Mouse (Mus musculus) right cerebral cortex, postnatal 10 days (tissue): ENCODE measurements around the gene Ugt1a10.
"Not testable (repeated sequence)": the region's sequence is repeated elsewhere in the genome, so short reads cannot be mapped to it uniquely, and the experiment has no call there.

Experiments
- DNase-seq, 2 experiments: peaks; one replicate each; pipeline ENCODE4 v3.0.0; 2021; ENCODE audit warnings: low spot score in 2 of 2

Ugt1a10 gene

DNA sequence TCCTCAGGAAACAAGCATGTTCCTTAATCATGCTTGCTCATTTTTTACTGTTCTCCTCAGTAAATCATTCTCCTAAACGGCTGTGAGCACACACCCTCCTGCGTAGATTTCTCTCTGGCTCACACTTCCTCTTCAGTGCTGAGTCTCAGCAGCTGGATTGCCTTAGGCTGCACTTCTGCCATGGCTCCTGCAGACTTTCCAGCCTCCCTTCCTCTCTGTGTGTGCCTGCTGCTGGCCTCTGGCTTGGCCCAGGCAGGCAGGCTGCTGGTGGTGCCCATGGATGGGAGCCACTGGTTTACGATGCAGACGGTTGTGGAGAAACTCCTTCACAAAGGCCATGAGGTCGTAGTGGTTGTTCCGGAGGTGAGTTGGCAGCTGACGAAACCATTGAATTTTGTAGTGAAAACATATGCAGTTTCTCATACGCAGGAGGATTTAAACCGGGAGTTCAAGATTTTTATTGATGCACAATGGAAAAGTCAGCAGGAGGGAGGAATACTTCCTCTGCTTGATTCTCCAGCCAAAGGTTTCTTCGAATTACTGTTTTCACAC, 39.8 kb downstream of the Ugt1a10 start, which contains the start of gene Ugt1a7c:
Gene Ugt1a7c, plus strand, starts transcription at position 122 of the 552 bp plus-strand sequence.
- peak in 1 of 2 experiments; percentile 34 for DNase-seq

- not testable (repeated sequence) for DNase-seq
Observed at GRCm38 (mm10) chr1:88098546-88098945, 43.4 kb downstream of the Ugt1a10 start.

DNA sequence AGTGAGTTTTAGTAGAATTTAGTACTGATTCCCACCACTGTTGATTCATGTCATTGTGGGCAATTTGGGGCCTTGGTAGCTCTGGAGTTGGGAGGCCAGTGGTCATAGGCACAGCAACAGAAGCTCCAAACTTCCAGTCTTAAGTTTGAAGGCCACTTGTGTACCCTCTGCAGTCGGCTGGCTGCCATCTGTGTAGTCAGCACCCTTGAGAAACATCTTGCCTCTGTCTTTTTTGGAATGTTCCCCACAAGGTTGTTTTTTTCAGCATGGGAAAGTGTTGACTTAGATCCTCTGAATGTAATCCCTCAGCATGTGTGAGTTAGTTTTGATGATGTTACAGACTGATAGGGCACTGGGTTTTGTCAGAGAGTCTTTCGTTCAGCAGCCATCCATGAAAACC, 44.5 kb downstream of the Ugt1a10 start:
- not testable (repeated sequence) for DNase-seq

DNA sequence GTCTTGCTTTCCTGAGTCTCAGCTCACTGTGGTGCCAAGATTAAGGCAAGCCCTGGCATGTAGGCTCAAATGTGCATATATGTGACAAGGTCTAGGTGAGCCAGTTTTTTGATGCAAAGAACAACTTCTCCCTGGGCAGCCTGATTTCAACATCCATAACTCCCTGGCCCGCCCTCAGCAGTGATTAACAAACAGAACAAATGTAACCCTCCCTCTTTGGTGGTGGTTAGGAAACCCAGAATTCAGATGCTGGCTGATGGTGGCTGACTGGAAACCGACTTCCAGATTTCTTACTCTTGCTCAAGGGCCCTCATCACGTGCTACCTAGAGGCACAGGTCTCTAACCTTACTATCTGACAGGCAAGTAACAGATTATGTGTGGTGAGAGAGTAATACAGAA, 47.8 kb downstream of the Ugt1a10 start, which contains the start of gene Ugt1a6b:
Gene Ugt1a6b, plus strand, starts transcription at position 234 of the 400 bp plus-strand sequence.
- not testable (repeated sequence) for DNase-seq

DNA sequence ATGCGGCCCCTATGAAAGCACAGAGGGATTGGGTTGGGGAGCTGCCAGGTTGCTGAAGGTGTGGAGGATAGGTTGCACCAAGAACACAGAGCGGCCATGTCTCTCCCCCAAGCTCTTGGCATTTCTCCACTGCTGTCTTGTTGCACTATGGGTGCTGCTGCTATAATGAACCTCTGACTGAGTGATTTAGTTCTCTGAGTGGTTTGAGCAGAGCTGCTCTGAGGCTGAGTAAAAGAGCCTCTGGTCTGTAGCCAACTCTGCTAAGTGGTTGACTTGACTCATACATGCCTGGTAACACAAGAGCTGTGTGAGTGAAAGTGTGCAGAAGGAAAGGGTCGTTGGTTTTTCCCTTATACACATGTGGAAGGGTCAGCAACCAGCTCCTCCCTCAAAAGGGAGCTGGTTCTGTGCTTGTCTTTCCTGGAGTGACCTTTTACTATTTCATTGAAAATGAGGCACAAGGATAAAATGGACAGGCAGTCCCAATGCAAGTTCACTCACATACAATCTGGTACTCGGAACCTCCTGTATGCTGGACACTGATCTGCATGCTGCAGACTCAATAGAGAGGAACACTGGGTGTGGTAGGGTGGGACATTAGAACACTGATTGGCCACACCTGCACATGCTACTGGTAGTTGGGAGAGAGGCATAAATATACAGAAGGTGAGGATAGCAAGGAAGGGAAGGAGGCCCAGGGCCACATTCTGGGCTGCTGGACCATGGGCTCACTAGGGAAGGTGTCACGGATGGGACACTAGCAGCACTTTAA, 48.7 kb downstream of the Ugt1a10 start:
- DNase-seq = not testable (repeated sequence)

GRCm38 (mm10) chr1:88104667-88105430, 49.7 kb downstream of the Ugt1a10 start:
- no peak for DNase-seq

- no peak for DNase-seq
Observed at GRCm38 (mm10) chr1:88105656-88106055, 50.5 kb downstream of the Ugt1a10 start.

- DNase-seq = not testable (repeated sequence)
Observed at GRCm38 (mm10) chr1:88109027-88109557, 53.9 kb downstream of the Ugt1a10 start.

GRCm38 (mm10) chr1:88109604-88110003, 54.4 kb downstream of the Ugt1a10 start:
- not testable (repeated sequence) for DNase-seq

GRCm38 (mm10) chr1:88112769-88113168, 57.6 kb downstream of the Ugt1a10 start:
- DNase-seq = not testable (repeated sequence)

DNA sequence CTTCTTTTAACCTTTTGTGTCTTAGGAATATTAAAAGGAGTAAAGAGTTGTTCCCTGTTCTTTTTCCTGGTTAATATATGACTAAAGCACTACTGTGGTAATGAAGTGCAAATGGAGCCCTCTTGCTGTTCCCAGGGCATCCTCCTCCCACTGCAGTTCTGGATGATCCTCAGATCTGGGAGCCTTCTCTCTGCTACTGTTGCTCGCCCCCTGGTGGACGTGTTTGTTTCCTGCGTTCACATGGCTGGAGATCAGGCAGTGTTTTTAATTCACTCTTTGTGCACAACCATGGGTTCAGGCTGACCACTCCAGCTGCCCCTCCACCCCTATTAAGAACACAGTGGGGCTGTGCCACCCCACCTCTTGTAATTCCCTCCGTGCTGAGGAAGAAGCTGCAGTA, 65.4 kb downstream of the Ugt1a10 start:
- DNase-seq = not testable (repeated sequence)

DNA sequence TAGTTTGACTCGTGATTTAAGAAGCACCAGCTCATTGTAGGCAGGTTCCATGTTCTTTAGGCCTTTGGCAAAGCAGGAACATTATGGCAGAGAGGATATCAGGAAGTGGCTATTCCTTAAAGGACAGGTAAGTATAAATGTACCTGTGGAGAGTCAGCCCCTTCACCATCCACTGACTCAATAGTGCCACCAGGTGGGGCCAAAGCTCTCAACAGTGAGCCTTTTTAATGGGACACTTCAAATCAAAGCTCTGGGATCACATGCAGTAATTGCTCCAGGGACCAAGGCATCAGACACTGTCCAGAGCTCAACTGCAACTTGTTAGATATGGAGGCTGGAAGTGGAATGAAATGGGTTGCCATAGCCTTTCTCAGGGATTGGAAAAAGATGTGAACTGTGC, 66.3 kb downstream of the Ugt1a10 start:
- not testable (repeated sequence) for DNase-seq

DNA sequence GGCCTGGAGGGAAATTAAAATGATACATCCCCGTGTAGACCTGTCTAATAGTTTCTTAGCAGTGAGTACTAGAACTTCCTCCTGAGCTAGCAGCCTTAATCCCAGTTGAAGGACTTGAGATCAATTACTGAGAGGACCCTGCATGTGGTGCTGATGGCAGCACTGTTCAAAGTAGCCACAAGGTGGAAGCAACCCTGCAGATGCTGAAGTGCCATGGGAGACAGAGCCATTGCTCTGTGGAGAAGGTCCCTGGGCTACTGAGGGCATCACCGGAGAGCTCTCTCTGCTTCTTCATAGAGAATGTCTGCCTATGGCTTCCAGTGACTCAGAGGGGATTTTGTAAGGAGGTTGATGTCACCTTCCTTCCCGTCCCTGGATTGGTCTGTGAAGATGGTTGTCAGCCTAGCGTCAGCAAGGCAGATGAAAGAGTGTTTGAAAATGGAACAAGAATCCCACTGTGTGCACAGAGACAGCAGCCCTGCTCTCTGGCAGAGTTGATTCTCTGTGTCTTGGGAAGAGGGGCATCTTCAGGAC, 70.7 kb downstream of the Ugt1a10 start:
- DNase-seq = not testable (repeated sequence)

GRCm38 (mm10) chr1:88129091-88129490, 73.9 kb downstream of the Ugt1a10 start:
- not testable (repeated sequence) for DNase-seq

DNA sequence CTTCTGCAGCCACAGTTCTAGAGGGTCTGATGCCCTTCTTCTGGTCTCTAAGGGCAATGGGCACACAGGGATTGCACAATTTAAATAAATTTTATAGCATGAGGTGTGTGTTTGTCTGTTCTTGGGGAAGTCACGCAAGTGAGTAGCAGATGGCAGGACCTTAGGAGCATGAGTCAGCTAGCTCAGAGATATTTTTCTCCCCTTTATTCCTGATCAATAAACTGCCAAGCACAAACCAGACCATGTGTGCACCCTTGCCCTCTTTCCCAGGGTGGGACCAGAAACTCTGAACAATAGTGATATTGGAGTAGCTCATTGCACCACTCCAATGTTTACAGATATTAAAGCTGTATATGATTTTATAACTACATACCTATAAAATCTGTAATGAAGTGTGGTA, 75.0 kb downstream of the Ugt1a10 start:
- DNase-seq = not testable (repeated sequence)

- no peak for DNase-seq
Observed at GRCm38 (mm10) chr1:88133908-88134456, 78.8 kb downstream of the Ugt1a10 start.

DNA sequence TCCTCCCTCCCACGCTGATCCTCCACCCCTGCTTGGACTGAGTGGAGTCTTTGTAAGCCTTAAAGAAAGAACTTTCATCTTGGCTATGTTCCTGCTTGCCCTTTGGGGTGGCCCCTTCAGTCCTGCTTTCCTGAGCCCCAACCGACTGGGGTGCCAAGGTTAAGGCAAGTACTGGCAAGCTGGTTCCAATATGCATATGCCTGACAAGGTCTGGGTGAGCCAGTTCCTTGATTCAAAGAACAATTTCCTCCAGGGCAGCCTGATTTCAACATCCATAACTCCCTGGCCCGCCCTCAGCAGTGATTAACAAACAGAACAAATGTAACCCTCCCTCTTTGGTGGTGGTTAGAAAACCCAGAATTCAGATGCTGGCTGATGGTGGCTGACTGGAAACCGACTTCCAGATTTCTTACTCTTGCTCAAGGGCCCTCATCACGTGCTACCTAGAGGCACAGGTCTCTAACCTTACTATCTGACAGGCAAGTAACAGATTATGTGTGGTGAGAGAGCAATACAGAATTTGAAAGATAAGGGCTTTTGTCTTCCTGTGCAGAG, 79.3 kb downstream of the Ugt1a10 start, which contains the start of gene Ugt1a6a:
Gene Ugt1a6a, plus strand, starts transcription at position 353 of the 555 bp plus-strand sequence.
- DNase-seq = peak in 1 of 2 experiments; percentile 28

DNA sequence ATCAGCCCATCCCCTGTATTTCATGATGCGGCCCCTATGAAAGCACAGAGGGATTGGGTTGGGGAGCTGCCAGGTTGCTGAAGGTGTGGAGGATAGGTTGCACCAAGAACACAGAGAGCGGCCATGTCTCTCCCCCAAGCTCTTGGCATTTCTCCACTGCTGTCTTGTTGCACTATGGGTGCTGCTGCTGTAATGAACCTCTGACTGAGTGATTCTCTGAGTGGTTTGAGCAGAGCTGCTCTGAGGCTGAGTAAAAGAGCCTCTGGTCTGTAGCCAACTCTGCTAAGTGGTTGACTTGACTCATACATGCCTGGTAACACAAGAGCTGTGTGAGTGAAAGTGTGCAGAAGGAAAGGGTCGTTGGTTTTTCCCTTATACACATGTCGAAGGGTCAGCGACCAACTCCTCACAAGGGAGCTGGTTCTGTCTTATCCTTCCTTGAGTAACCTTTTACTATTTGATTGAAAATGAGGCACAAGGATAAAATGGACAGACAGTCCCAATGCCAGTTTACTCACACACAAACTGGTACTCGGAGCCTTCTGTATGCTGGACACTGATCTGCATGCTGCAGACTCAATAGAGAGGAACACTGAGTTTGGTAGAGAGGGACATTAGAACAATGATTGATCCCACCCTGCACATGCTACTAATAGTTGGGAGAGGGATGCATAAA, 80.2 kb downstream of the Ugt1a10 start:
- not testable (repeated sequence) for DNase-seq

- no peak for DNase-seq
Observed at GRCm38 (mm10) chr1:88136646-88137045, 81.5 kb downstream of the Ugt1a10 start.

- DNase-seq = no peak
Observed at GRCm38 (mm10) chr1:88137264-88137663, 82.1 kb downstream of the Ugt1a10 start.
